Mouse (Mus musculus): ENCODE measurements around the gene Pou6f1. TPM values are rescaled to one million over a fixed set of nuclear protein-coding genes. Genes with fewer than 3 reads are reported as not detected.

Gene Pou6f1
- polyA plus RNA-seq, 1 experiment: 38.2 TPM

DNA sequence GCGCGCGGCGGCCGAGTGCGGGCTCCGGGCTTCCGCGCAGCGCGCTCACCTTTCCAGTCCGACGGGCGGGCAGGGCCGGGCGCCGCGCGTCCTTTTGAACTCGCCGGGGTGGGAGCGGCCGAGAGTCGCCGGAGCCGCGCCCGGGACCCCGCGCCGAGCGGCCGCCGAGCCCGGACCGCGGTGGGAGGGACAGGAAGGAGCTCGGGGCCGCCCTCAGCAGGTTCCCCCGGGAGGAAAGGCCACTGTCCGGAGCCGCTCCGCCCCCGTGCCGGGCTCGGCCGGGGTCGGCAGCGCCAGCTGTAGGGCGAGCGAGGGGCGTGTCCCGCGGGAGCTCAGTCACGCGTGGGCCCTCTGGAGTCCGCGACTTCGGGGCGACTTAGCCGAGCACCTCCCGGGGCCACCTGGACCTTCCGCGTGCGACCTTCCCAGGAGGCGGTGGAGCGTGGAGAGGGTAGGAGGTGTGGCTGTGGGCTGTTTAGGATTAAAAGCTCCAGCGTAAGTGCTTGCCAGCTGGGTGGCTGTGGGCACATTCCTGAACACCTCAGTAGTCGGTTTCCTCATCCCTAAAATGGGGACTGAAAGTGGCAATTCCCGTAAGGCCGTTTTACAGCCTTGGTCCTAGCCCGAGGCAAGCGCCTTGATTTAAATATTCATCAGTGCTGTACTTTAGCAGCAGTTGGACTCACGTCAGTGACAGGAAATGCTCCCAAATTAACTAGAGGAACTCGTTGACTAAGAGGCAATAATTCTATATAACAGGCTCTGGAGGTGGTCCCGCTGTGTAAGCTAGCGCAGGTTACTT, 37.1 kb upstream of the Pou6f1 start, which contains the start of gene Smagp:
TSS of gene Smagp (minus strand) at position 241 of the 802 bp plus-strand sequence.
- Histone ChIP-seq H3K27ac (ENCODE audit: control insufficient read depth, insufficient read depth, low read depth, low read length) (no peak within 1 kb of the TSS), H3K4me3 (ENCODE audit: control insufficient read depth, low read depth, low read length) (peak within 1 kb of the TSS; percentile 81), H3K4me1 (ENCODE audit: control insufficient read depth, insufficient read depth, low read length) (peaks cover 17% of the 10 kb centered on the region), H3K27me3 (ENCODE audit: control insufficient read depth, insufficient read depth, low read length) (no peaks in the 10 kb centered on the region; the same call in 1 of the 2 replicates), H3K36me3 (ENCODE audit: control insufficient read depth, insufficient read depth, low read length) (no peaks in the 10 kb centered on the region)
- TF ChIP-seq CTCF (IDR thresholded peaks at IDR 0.05; ENCODE audit: control insufficient read depth, insufficient read depth, insufficient replicate concordance, low read depth, low read length) (no peak), POLR2A (IDR thresholded peaks at IDR 0.05; ENCODE audit: control insufficient read depth, low read depth, low read length) (no peak)

DNA sequence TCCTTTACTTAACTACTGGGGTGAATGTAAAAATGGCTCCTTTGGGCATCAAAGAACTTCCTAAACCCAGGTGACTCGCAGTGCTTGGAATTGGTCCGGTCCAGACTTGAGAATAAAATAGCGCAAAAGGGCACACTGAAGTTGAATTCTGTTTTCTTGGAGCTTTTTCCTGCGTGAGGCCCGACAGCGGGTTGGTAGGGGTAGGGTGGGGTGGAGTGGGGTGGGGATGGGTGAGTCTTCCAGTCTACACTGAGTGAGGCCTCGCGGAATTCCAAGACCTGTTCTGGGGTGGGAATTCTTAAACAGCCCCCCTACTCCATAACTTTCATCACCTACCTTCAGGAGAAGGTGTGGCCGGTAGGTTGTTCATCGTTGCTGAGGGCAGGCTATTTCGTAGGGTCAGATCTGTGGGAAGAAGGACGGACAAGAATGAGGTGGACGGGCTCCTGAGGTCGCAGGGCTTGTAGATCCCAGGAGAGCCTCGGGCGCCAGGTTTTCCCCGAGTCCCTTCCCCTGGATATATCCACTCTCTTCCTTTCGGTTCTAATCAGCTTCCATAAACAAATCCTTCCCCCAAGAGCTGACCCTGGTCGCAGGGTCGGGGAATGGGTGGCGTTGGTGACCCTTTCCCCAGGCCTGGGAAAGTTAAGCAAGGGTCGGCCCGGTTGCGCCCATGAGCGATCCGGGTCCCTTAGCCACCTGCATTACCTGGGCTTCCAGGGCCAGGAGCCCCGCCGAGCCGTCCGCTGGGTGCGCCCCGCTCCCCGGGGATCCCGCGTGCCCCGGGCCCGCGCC, 36.3 kb upstream of the Pou6f1 start:
- H3K27me3 ChIP-seq (ENCODE audit: control insufficient read depth, insufficient read depth, low read length): no peaks in the 10 kb centered on the region; the same call in 1 of the 2 replicates
- H3K4me3 ChIP-seq (ENCODE audit: control insufficient read depth, low read depth, low read length): peak overlapping the region; percentile 81
- no peak overlapping the region for H3K27ac ChIP-seq (ENCODE audit: control insufficient read depth, insufficient read depth, low read depth, low read length)
- H3K36me3 ChIP-seq (ENCODE audit: control insufficient read depth, insufficient read depth, low read length): no peaks in the 10 kb centered on the region
- peaks cover 17% of the 10 kb centered on the region for H3K4me1 ChIP-seq (ENCODE audit: control insufficient read depth, insufficient read depth, low read length)
- no peak for TF ChIP-seq CTCF (IDR thresholded peaks at IDR 0.05; ENCODE audit: control insufficient read depth, insufficient read depth, insufficient replicate concordance, low read depth, low read length)
- no peak for TF ChIP-seq POLR2A (IDR thresholded peaks at IDR 0.05; ENCODE audit: control insufficient read depth, low read depth, low read length)

DNA sequence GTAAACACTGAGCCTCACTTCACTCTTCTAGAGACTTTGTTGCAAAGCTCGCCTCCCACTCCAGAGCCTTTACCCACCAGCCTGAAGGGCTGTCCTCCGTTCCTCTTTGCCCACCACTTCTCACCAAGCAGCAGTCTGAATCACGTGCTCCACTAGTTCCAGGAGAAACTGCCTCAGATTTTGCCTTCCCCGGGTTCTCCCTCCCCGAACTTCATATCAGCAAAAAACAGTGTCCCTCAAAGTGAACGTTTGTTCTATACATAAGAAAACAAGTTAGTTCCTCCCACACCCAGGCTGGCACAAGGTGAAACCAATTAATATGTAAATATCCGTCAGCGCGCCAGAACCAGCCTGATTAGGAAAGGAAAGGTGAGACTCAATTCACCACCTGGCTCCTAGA, 35.5 kb upstream of the Pou6f1 start:
- peak overlapping the region; percentile 21; the same call in 1 of the 2 replicates for H3K27ac ChIP-seq (ENCODE audit: control insufficient read depth, insufficient read depth, low read depth, low read length)
- H3K27me3 ChIP-seq (ENCODE audit: control insufficient read depth, insufficient read depth, low read length): no peaks in the 10 kb centered on the region; the same call in 1 of the 2 replicates
- H3K4me3 ChIP-seq (ENCODE audit: control insufficient read depth, low read depth, low read length): no peak overlapping the region
- H3K36me3 ChIP-seq (ENCODE audit: control insufficient read depth, insufficient read depth, low read length): no peaks in the 10 kb centered on the region
- peaks cover 17% of the 10 kb centered on the region for H3K4me1 ChIP-seq (ENCODE audit: control insufficient read depth, insufficient read depth, low read length)
- TF ChIP-seq CTCF (IDR thresholded peaks at IDR 0.05; ENCODE audit: control insufficient read depth, insufficient read depth, insufficient replicate concordance, low read depth, low read length) (no peak), POLR2A (IDR thresholded peaks at IDR 0.05; ENCODE audit: control insufficient read depth, low read depth, low read length) (no peak)

DNA sequence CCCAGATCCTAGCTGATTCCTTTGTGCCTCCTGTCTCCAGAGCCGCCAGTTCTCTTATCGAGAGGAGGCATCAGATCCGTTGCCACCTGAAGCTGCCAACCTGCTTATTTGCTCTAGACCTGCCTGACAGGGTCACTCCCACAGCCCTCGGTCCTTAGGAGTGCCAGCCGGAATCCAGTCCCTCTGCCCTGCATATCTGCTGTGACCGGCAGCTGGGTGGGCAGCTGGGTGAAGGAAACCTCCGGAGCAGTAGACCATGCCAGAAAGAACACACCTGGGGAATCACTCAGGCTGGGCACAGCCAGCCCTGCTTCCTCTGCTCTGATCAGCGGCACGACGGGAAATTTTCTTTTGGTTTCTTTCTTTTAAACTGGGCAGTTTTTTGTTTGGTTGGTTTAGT, 33.6 kb upstream of the Pou6f1 start:
- no peaks in the 10 kb centered on the region; the same call in 1 of the 2 replicates for H3K27me3 ChIP-seq (ENCODE audit: control insufficient read depth, insufficient read depth, low read length)

DNA sequence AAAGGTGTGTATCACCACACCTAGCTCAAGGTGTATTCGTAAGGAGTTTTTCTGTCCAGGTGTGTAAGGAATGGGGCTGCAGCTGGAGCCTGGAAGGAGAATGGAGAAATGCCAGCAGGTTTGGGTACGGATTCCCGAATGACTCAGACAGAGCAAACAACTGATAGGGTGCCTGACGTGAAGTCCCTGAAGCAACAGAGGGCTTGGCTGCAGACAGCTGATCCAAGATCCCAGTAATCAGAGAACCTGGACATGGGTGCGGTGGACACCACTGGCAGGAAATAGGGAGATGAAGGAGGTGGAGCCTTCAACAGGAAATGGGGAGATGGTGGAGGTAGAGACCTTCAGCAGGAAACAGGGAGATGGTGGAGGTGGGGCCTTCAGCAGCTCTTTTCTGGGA, 32.5 kb upstream of the Pou6f1 start:
- no peaks in the 10 kb centered on the region for H3K36me3 ChIP-seq (ENCODE audit: control insufficient read depth, insufficient read depth, low read length)
- H3K27me3 ChIP-seq (ENCODE audit: control insufficient read depth, insufficient read depth, low read length): no peaks in the 10 kb centered on the region; the same call in 1 of the 2 replicates
- no peak overlapping the region for H3K4me3 ChIP-seq (ENCODE audit: control insufficient read depth, low read depth, low read length)
- no peak overlapping the region for H3K27ac ChIP-seq (ENCODE audit: control insufficient read depth, insufficient read depth, low read depth, low read length)
- peaks cover 17% of the 10 kb centered on the region for H3K4me1 ChIP-seq (ENCODE audit: control insufficient read depth, insufficient read depth, low read length)
- no peak for TF ChIP-seq POLR2A (IDR thresholded peaks at IDR 0.05; ENCODE audit: control insufficient read depth, low read depth, low read length)
- TF ChIP-seq CTCF (IDR thresholded peaks at IDR 0.05; ENCODE audit: control insufficient read depth, insufficient read depth, insufficient replicate concordance, low read depth, low read length): no peak

More for the DNA sequence above, 33.6 kb upstream of the Pou6f1 start:
- peaks cover 17% of the 10 kb centered on the region for H3K4me1 ChIP-seq (ENCODE audit: control insufficient read depth, insufficient read depth, low read length)
- H3K4me3 ChIP-seq (ENCODE audit: control insufficient read depth, low read depth, low read length): no peak overlapping the region
- TF ChIP-seq POLR2A (IDR thresholded peaks at IDR 0.05; ENCODE audit: control insufficient read depth, low read depth, low read length): no peak
- no peak for TF ChIP-seq CTCF (IDR thresholded peaks at IDR 0.05; ENCODE audit: control insufficient read depth, insufficient read depth, insufficient replicate concordance, low read depth, low read length)
- no peaks in the 10 kb centered on the region for H3K36me3 ChIP-seq (ENCODE audit: control insufficient read depth, insufficient read depth, low read length)
- no peak overlapping the region for H3K27ac ChIP-seq (ENCODE audit: control insufficient read depth, insufficient read depth, low read depth, low read length)

DNA sequence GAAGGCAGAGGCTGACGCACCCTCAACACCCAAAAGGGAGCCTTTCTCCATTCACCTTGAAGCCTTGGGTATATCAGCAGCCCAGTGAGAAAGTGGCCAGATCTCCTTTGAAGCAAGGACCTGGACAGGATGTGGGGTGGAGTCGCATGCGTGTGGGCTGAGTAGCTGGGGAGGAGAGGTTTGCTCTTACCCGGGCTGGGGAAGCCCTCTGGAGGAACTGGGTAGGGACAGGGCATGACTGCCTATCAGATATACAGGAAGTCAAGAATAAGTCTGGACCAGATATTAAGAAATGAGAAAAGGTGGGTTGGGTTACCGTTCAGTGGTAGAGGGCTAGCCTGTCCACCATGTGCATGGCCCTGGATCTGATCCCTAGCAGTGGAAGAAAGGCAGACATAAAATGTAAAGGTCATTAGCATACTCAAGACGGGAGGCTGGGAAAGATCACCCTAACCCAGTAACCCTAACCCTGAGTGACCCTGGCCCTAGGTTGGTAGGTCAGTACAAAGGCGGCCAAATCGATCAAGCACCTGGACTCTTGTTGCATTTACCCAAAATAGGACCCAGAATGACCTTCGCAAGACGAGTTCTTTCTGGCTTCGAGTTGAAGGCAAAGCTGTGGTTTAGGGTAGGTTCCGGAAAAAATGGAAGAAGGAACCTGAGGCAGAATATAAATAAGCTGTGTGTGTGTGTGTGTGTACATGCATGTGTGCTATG, 31.8 kb upstream of the Pou6f1 start:
- Histone ChIP-seq H3K27ac (ENCODE audit: control insufficient read depth, insufficient read depth, low read depth, low read length) (no peak overlapping the region), H3K36me3 (ENCODE audit: control insufficient read depth, insufficient read depth, low read length) (no peaks in the 10 kb centered on the region), H3K4me1 (ENCODE audit: control insufficient read depth, insufficient read depth, low read length) (peaks cover 10% of the 10 kb centered on the region), H3K4me3 (ENCODE audit: control insufficient read depth, low read depth, low read length) (no peak overlapping the region), H3K27me3 (ENCODE audit: control insufficient read depth, insufficient read depth, low read length) (no peaks in the 10 kb centered on the region; the same call in 1 of the 2 replicates)
- no peak for TF ChIP-seq POLR2A (IDR thresholded peaks at IDR 0.05; ENCODE audit: control insufficient read depth, low read depth, low read length)
- no peak for TF ChIP-seq CTCF (IDR thresholded peaks at IDR 0.05; ENCODE audit: control insufficient read depth, insufficient read depth, insufficient replicate concordance, low read depth, low read length)
